ENCODE assay signal across 9 mouse cellular contexts in the genomic region with DNA sequence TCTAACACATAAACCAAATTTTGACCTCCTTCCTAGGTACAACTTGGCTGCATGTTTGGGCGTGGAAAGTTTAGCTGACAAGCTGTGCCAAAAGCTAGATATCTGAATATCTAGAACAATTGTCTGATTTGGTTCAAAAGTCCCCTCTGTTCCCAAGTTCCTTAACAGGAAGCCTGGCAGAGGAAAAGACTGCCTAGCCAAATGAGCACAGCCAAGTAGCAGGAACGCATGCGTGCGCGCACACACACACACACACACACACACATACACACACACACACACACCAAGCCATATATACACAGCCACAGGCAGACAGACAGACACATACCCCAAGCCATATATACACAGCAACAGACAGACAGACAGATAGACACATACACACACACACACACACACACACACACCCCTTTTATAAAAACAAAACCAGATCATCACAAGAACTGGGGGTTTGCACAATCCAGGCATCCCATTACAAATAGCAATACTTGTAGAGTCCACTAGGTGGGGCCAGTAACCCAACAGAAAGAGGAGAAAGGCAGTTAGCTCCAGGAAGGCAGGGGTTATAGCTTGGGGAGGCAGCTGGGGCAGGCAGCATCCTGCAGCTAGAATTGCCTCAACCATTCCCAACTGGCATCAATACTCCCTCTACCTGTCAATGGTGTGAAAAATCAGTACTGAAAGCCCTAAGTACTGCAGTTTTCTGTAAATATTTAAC.
DNase-seq lines count a peak whose midpoint lies in the region; ATAC-seq and TF ChIP-seq lines count a peak whose summit lies in the region.
"Had no signal": no experiment of that assay in that cellular context is flagged by ENCODE, and none has a peak within 500 bp of the region (broad histone marks: within the 10 kb centered on the region; RNA-seq: fewer than 3 reads in every experiment).

No protein-coding gene starts in this region.

- H3K9ac ChIP-seq in liver, embryonic 14.5 days (replicated peaks): no peak overlapping the region
- H3K9ac ChIP-seq in neural tube, embryonic 11.5 days (ENCODE audit: low read length): no peak overlapping the region
- H3K9ac ChIP-seq: heart, embryonic 13.5 days had no signal

- peak; percentile 77 for DNase-seq in right cerebral cortex, adult 18-20 months
- no peak for DNase-seq in right cerebral cortex, postnatal 4 days
- DNase-seq in T-cell, adult 2 months (ENCODE audit: low spot score): peak; percentile 52
- peak; percentile 76 for DNase-seq in embryo, embryonic 11 days
- peak; percentile 42 for DNase-seq in hindbrain, embryonic 10.5 days (ENCODE audit: low spot score)
- peak in 1 of 3 experiments; percentile 30 for DNase-seq in liver, embryonic 14.5 days (ENCODE audit: low read depth in 3 of 3, low spot score in 3 of 3)
- peak; percentile 58 for DNase-seq in neural tube, embryonic 11.5 days (ENCODE audit: low spot score)

- no peak for TF ChIP-seq EP300 in liver, embryonic 14.5 days (IDR thresholded peaks at IDR 0.05; ENCODE audit: low read depth)

- peaks cover 45% of the 10 kb centered on the region for H3K4me1 ChIP-seq in hindbrain, embryonic 10.5 days (replicated peaks)
- H3K4me1 ChIP-seq in liver, embryonic 14.5 days (replicated peaks; ENCODE audit: control insufficient read depth in 2 of 2, insufficient read depth in 2 of 2, low read length in 1 of 2): no peaks in the 10 kb centered on the region
- H3K4me1 ChIP-seq in neural tube, embryonic 11.5 days (ENCODE audit: control insufficient read depth, insufficient read depth, low read length): peaks cover 7% of the 10 kb centered on the region; the same call in 1 of the 2 replicates

- 91% methylated on average over 5 of the region's 5 CpGs for WGBS in hindbrain, embryonic 10.5 days
- WGBS in liver, embryonic 14.5 days (ENCODE audit: insufficient replicate concordance): 68% methylated on average over 5 of the region's 5 CpGs
- WGBS in neural tube, embryonic 11.5 days: 85% methylated on average over 5 of the region's 5 CpGs

- H3K4me3 ChIP-seq in hindbrain, embryonic 10.5 days: no peak overlapping the region
- H3K4me3 ChIP-seq in liver, embryonic 14.5 days (ENCODE audit: insufficient read depth in 1 of 2, low read depth in 2 of 2, low read length in 2 of 2): no peak overlapping the region
- H3K4me3 ChIP-seq in neural tube, embryonic 11.5 days (ENCODE audit: low read depth, low read length): no peak overlapping the region
- H3K4me3 ChIP-seq: heart, embryonic 13.5 days had no signal

- ATAC-seq in liver, embryonic 14.5 days (ENCODE audit: insufficient read depth): no peak
- ATAC-seq in neural tube, embryonic 11.5 days (ENCODE audit: insufficient read depth, low FRiP score, low TSS enrichment): no peak; the same call in 1 of the 2 replicates
- no peak for ATAC-seq in inflammation-experienced regulatory T-cells, adult 6 months

- H3K4me2 ChIP-seq in liver, embryonic 14.5 days (ENCODE audit: low read depth): no peak overlapping the region
- H3K4me2 ChIP-seq in neural tube, embryonic 11.5 days (ENCODE audit: low read depth): no peak overlapping the region
- H3K4me2 ChIP-seq: heart, embryonic 13.5 days had no signal

- H3K9me3 ChIP-seq in hindbrain, embryonic 10.5 days: no peaks in the 10 kb centered on the region
- no peaks in the 10 kb centered on the region for H3K9me3 ChIP-seq in liver, embryonic 14.5 days (ENCODE audit: control insufficient read depth, low read length)
- H3K9me3 ChIP-seq in neural tube, embryonic 11.5 days (ENCODE audit: control insufficient read depth, low read length): no peaks in the 10 kb centered on the region
- H3K9me3 ChIP-seq: heart, embryonic 13.5 days had no signal

- 0 out of 2 replicates have a peak overlapping the region, but pooled peaks have one; percentile 30 for H3K27ac ChIP-seq in hindbrain, embryonic 10.5 days
- no peak overlapping the region for H3K27ac ChIP-seq in liver, embryonic 14.5 days
- no peak overlapping the region for H3K27ac ChIP-seq in neural tube, embryonic 11.5 days (ENCODE audit: low read depth, low read length)
- H3K27ac ChIP-seq: heart, embryonic 13.5 days had no signal

- H3K27me3 ChIP-seq in hindbrain, embryonic 10.5 days (ENCODE audit: insufficient read depth, poor library complexity, severe bottlenecking): no peaks in the 10 kb centered on the region
- H3K27me3 ChIP-seq in liver, embryonic 14.5 days (ENCODE audit: control insufficient read depth, insufficient read depth, low read length): no peaks in the 10 kb centered on the region
- no peaks in the 10 kb centered on the region for H3K27me3 ChIP-seq in neural tube, embryonic 11.5 days (ENCODE audit: control insufficient read depth, insufficient read depth, low read length)
- H3K27me3 ChIP-seq: heart, embryonic 13.5 days had no signal

- TF ChIP-seq CTCF in liver, embryonic 14.5 days (IDR thresholded peaks at IDR 0.05; ENCODE audit: low read depth): peak; percentile 79

- peaks cover 19% of the 10 kb centered on the region for H3K36me3 ChIP-seq in hindbrain, embryonic 10.5 days
- H3K36me3 ChIP-seq in liver, embryonic 14.5 days (replicated peaks; ENCODE audit: control insufficient read depth, insufficient read depth, low read depth): no peaks in the 10 kb centered on the region
- no peaks in the 10 kb centered on the region for H3K36me3 ChIP-seq in neural tube, embryonic 11.5 days (ENCODE audit: control insufficient read depth, insufficient read depth, low read length)
- H3K36me3 ChIP-seq: heart, embryonic 13.5 days had no signal
